Mouse (Mus musculus): ENCODE data around the gene Phf8. TPM values are rescaled to one million over a fixed set of nuclear protein-coding genes. Genes with fewer than 3 reads are reported as not detected.

Phf8 gene
- polyA plus RNA-seq, 1 experiment from 2014 or later, result 22.7 TPM

Other genes with a start within 250 kb of the Phf8 start
- 3.1 and 3.2 TPM in 2 replicates for gene Fam120c, start 176.5 kb upstream of the Phf8 start, polyA plus RNA-seq (2014; fragmentation: Nextera tagmentation; extraction: Ambion mirVana)

All from embryonic facial prominence, embryonic 11.5 days (tissue).